34 mouse cellular contexts compared by ENCODE assay signal in genomic region chr11:115086213-115086612, GRCm38 (mm10). TPM values are rescaled to one million over a fixed set of nuclear protein-coding genes. Genes with fewer than 3 reads are reported as not detected.
"Had no signal": no experiment of that assay in that cellular context is flagged by ENCODE, and none has a peak within 500 bp of the region (broad histone marks: within the 10 kb centered on the region; RNA-seq: fewer than 3 reads in every experiment).

No protein-coding gene starts in this region.

- H3K4me1 ChIP-seq: embryonic facial prominence, embryonic 15.5 days had no signal

- H3K4me3 ChIP-seq: embryonic facial prominence, embryonic 10.5 days; embryonic facial prominence, embryonic 12.5 days; embryonic facial prominence, embryonic 13.5 days; embryonic facial prominence, embryonic 15.5 days; erythroblast, embryonic 14.5 days; forebrain, embryonic 10.5 days; forebrain, embryonic 12.5 days; forebrain, embryonic 13.5 days; forebrain, embryonic 15.5 days; gastrocnemius, adult 2 months; heart, adult 2 months had no signal

- H3K36me3 ChIP-seq: embryonic facial prominence, embryonic 10.5 days; embryonic facial prominence, embryonic 12.5 days; embryonic facial prominence, embryonic 13.5 days; embryonic facial prominence, embryonic 15.5 days; forebrain, embryonic 10.5 days; forebrain, embryonic 12.5 days; forebrain, embryonic 15.5 days had no signal

- H3K4me2 ChIP-seq: embryonic facial prominence, embryonic 12.5 days; embryonic facial prominence, embryonic 13.5 days; embryonic facial prominence, embryonic 15.5 days; forebrain, embryonic 12.5 days; forebrain, embryonic 13.5 days; forebrain, embryonic 15.5 days had no signal

- H3K9ac ChIP-seq: embryonic facial prominence, embryonic 12.5 days; embryonic facial prominence, embryonic 13.5 days; embryonic facial prominence, embryonic 15.5 days; forebrain, embryonic 12.5 days; forebrain, embryonic 13.5 days; forebrain, embryonic 15.5 days; forebrain, postnatal 0 days had no signal

- H3K27ac ChIP-seq: embryonic facial prominence, embryonic 10.5 days; embryonic facial prominence, embryonic 12.5 days; embryonic facial prominence, embryonic 13.5 days; embryonic facial prominence, embryonic 15.5 days; forebrain, embryonic 10.5 days; forebrain, embryonic 12.5 days; forebrain, embryonic 13.5 days; forebrain, embryonic 15.5 days; gastrocnemius, adult 2 months; heart, adult 2 months had no signal

- H3K9me3 ChIP-seq: embryonic facial prominence, embryonic 12.5 days; embryonic facial prominence, embryonic 15.5 days; forebrain, embryonic 10.5 days; forebrain, embryonic 12.5 days; forebrain, embryonic 15.5 days had no signal

- DNase-seq: cerebellum, adult 9-10 months; cerebellum, adult 9-11 months; cerebellum, postnatal 10 days; cerebellum, postnatal 14 days; cerebellum, postnatal 25 days; cerebellum, postnatal 36 days; embryo, embryonic 11 days; forebrain, postnatal 0 days; gastrocnemius, adult 2 months; gastrocnemius, postnatal 10 days; gastrocnemius, postnatal 14 days; gastrocnemius, postnatal 25 days; gastrocnemius, postnatal 36 days; heart, adult 11 months; heart, adult 18-20 months; heart, adult 2 months had no signal

RNA-seq across cellular contexts. Expression of gene Cd300e, which starts 24.2 kb away (rescaled TPM):
- total RNA-seq: common myeloid progenitor, adult 5-6 weeks; forebrain, postnatal 0 days; gastrocnemius, adult 18-20 months; gastrocnemius, adult 2 months; gastrocnemius, postnatal 10 days; gastrocnemius, postnatal 14 days; gastrocnemius, postnatal 25 days; gastrocnemius, postnatal 36 days; granulocyte monocyte progenitor cell, adult 5-6 weeks had no signal
- polyA plus RNA-seq: embryonic facial prominence, embryonic 10.5 days; embryonic facial prominence, embryonic 11.5 days; embryonic facial prominence, embryonic 13.5 days; erythroblast, embryonic 14.5 days; forebrain, embryonic 10.5 days; forebrain, embryonic 11.5 days; forebrain, embryonic 12.5 days; forebrain, embryonic 13.5 days; forebrain, embryonic 14.5 days; forebrain, embryonic 15.5 days; forebrain, embryonic 16.5 days; forebrain, postnatal 0 days had no signal

RNA-seq across cellular contexts. Expression of gene Cd300ld3, which starts 38.0 kb away (rescaled TPM):
- total RNA-seq: common myeloid progenitor, adult 5-6 weeks; forebrain, postnatal 0 days; granulocyte monocyte progenitor cell, adult 5-6 weeks had no signal
- polyA plus RNA-seq: embryonic facial prominence, embryonic 10.5 days; embryonic facial prominence, embryonic 11.5 days; embryonic facial prominence, embryonic 12.5 days; embryonic facial prominence, embryonic 13.5 days; embryonic facial prominence, embryonic 14.5 days; embryonic facial prominence, embryonic 15.5 days; erythroblast, embryonic 14.5 days; forebrain, embryonic 10.5 days; forebrain, embryonic 11.5 days; forebrain, embryonic 12.5 days; forebrain, embryonic 13.5 days; forebrain, embryonic 14.5 days; forebrain, embryonic 15.5 days; forebrain, embryonic 16.5 days; forebrain, postnatal 0 days had no signal

RNA-seq across cellular contexts. Expression of gene Cd300lf, which starts 47.6 kb away (rescaled TPM):
- total RNA-seq: common myeloid progenitor, adult 5-6 weeks; gastrocnemius, adult 18-20 months; gastrocnemius, postnatal 14 days; gastrocnemius, postnatal 25 days; gastrocnemius, postnatal 36 days had no signal
- polyA plus RNA-seq: embryonic facial prominence, embryonic 10.5 days; embryonic facial prominence, embryonic 11.5 days; erythroblast, embryonic 14.5 days; forebrain, embryonic 11.5 days; forebrain, embryonic 13.5 days; forebrain, embryonic 14.5 days; forebrain, embryonic 15.5 days had no signal

RNA-seq across cellular contexts. Expression of gene Cd300ld5, which starts 48.6 kb away (rescaled TPM):
- total RNA-seq: common myeloid progenitor, adult 5-6 weeks; forebrain, postnatal 0 days; granulocyte monocyte progenitor cell, adult 5-6 weeks had no signal
- polyA plus RNA-seq: cortical plate, adult 2 months; embryonic facial prominence, embryonic 10.5 days; embryonic facial prominence, embryonic 11.5 days; embryonic facial prominence, embryonic 12.5 days; embryonic facial prominence, embryonic 13.5 days; embryonic facial prominence, embryonic 14.5 days; embryonic facial prominence, embryonic 15.5 days; erythroblast, embryonic 14.5 days; forebrain, embryonic 10.5 days; forebrain, embryonic 11.5 days; forebrain, embryonic 12.5 days; forebrain, embryonic 13.5 days; forebrain, embryonic 14.5 days; forebrain, embryonic 15.5 days; forebrain, embryonic 16.5 days; forebrain, postnatal 0 days had no signal
